Mouse (Mus musculus): Measurements from ENCODE around the gene Olfr918. TPM values are rescaled to one million over a fixed set of nuclear protein-coding genes. Genes with fewer than 3 reads are reported as not detected.
A peak's percentile ranks its signal among the peaks of the same experiment; 100 is the strongest.

The Olfr918 gene
- not detected in 2 replicates for polyA plus RNA-seq (2015; fragmentation: Nextera tagmentation; extraction: Ambion mirVana)

- H3K9ac ChIP-seq, result no peak within 1 kb of the TSS
- no peaks in the 10 kb centered on the region for H3K27me3 ChIP-seq
- no peak within 1 kb of the TSS for H3K4me2 ChIP-seq (replicated peaks)
- H3K4me1 ChIP-seq, result no peaks in the 10 kb centered on the region
- no peaks in the 10 kb centered on the region for H3K36me3 ChIP-seq
- no peak for ATAC-seq (ENCODE audit: low FRiP score, low read depth)
- WGBS, result 87% methylated on average over 2 of the region's 2 CpGs
- H3K27ac ChIP-seq, result no peak within 1 kb of the TSS
- no peak within 1 kb of the TSS for H3K4me3 ChIP-seq
- H3K9me3 ChIP-seq, result no peaks in the 10 kb centered on the region
Measured at GRCm38 (mm10) chr9:38674501-38674900, at the start of gene Olfr918. Gene Olfr918, minus strand, starts transcription at chr9:38674601.

- Histone ChIP-seq H3K27me3 (no peaks in the 10 kb centered on the region), H3K4me3 (no peak overlapping the region), H3K9ac (no peak overlapping the region), H3K9me3 (no peaks in the 10 kb centered on the region), H3K27ac (no peak overlapping the region), H3K36me3 (peaks cover 33% of the 10 kb centered on the region), H3K4me1 (peaks cover 6% of the 10 kb centered on the region), H3K4me2 (replicated peaks) (no peak overlapping the region)
- WGBS, result 98% methylated on average over 1 of the region's 1 CpGs
- no peak for ATAC-seq (ENCODE audit: low FRiP score, low read depth)
Measured at GRCm38 (mm10) chr9:38724044-38724443, 49.6 kb upstream of the Olfr918 start.

- Histone ChIP-seq H3K9ac (peak overlapping the region; percentile 56), H3K4me1 (peaks cover 10% of the 10 kb centered on the region), H3K9me3 (no peaks in the 10 kb centered on the region), H3K27ac (no peak overlapping the region), H3K4me2 (replicated peaks) (peak overlapping the region; percentile 70), H3K36me3 (peaks cover 9% of the 10 kb centered on the region), H3K4me3 (peak overlapping the region; percentile 57), H3K27me3 (no peaks in the 10 kb centered on the region)
- ATAC-seq (ENCODE audit: low FRiP score, low read depth), result peak; percentile 62
- 4% methylated on average over 3 of the region's 3 CpGs for WGBS
Measured at GRCm38 (mm10) chr9:38718927-38719441, 44.6 kb upstream of the Olfr918 start.

- ATAC-seq (ENCODE audit: low FRiP score, low read depth), result peak; percentile 85; the same call in 1 of the 2 replicates
- no peaks in the 10 kb centered on the region for H3K27me3 ChIP-seq
- peak within 1 kb of the TSS; percentile 57 for H3K4me3 ChIP-seq
- peak within 1 kb of the TSS; percentile 56 for H3K9ac ChIP-seq
- H3K4me1 ChIP-seq, result peaks cover 10% of the 10 kb centered on the region
- peaks cover 2% of the 10 kb centered on the region; the same call in 1 of the 2 replicates for H3K36me3 ChIP-seq
- no peaks in the 10 kb centered on the region for H3K9me3 ChIP-seq
- under 1% methylated on average over 4 of the region's 4 CpGs for WGBS
- H3K4me2 ChIP-seq (replicated peaks), result peak within 1 kb of the TSS; percentile 70
- peak within 1 kb of the TSS; percentile 66; the same call in 1 of the 2 replicates for H3K27ac ChIP-seq
Measured at GRCm38 (mm10) chr9:38718102-38718501, 43.7 kb upstream of the Olfr918 start, which contains the start of gene Vwa5a. Gene Vwa5a, plus strand, starts transcription at chr9:38718268.

- no peaks in the 10 kb centered on the region for H3K9me3 ChIP-seq
- 87% methylated on average over 2 of the region's 2 CpGs for WGBS
- H3K36me3 ChIP-seq, result no peaks in the 10 kb centered on the region
- H3K4me1 ChIP-seq, result no peaks in the 10 kb centered on the region
- H3K4me2 ChIP-seq (replicated peaks), result no peak overlapping the region
- no peak overlapping the region for H3K9ac ChIP-seq
- ATAC-seq (ENCODE audit: low FRiP score, low read depth), result no peak
- no peak overlapping the region for H3K4me3 ChIP-seq
- no peak overlapping the region for H3K27ac ChIP-seq
- no peaks in the 10 kb centered on the region for H3K27me3 ChIP-seq
Measured at GRCm38 (mm10) chr9:38672887-38673286, 1.5 kb downstream of the Olfr918 start.

GRCm38 (mm10) chr9:38665742-38666141 is 8.7 kb downstream of the Olfr918 start, which contains the start of gene Olfr917:
Gene Olfr917, minus strand, starts transcription at chr9:38665842.
- Histone ChIP-seq H3K27me3 (no peaks in the 10 kb centered on the region), H3K36me3 (no peaks in the 10 kb centered on the region), H3K9ac (no peak within 1 kb of the TSS), H3K9me3 (no peaks in the 10 kb centered on the region), H3K27ac (no peak within 1 kb of the TSS), H3K4me1 (no peaks in the 10 kb centered on the region), H3K4me3 (no peak within 1 kb of the TSS), H3K4me2 (replicated peaks) (no peak within 1 kb of the TSS)
- ATAC-seq (ENCODE audit: low FRiP score, low read depth), result no peak
- WGBS, result 80% methylated on average over 1 of the region's 1 CpGs

- H3K4me2 ChIP-seq (replicated peaks), result no peak within 1 kb of the TSS
- H3K9ac ChIP-seq, result no peak within 1 kb of the TSS
- no peak within 1 kb of the TSS for H3K4me3 ChIP-seq
- H3K27me3 ChIP-seq, result no peaks in the 10 kb centered on the region
- H3K36me3 ChIP-seq, result no peaks in the 10 kb centered on the region
- no peaks in the 10 kb centered on the region for H3K9me3 ChIP-seq
- no peak for ATAC-seq (ENCODE audit: low FRiP score, low read depth)
- H3K4me1 ChIP-seq, result no peaks in the 10 kb centered on the region
- no peak within 1 kb of the TSS for H3K27ac ChIP-seq
- 63% methylated on average over 1 of the region's 1 CpGs for WGBS
Measured at GRCm38 (mm10) chr9:38659775-38660174, 14.6 kb downstream of the Olfr918 start, which contains the start of gene Olfr916. Gene Olfr916, minus strand, starts transcription at chr9:38659875.

GRCm38 (mm10) chr9:38632406-38632805 is 42.0 kb downstream of the Olfr918 start:
- H3K9me3 ChIP-seq, result 0 out of 2 replicates have a peak, but pooled peaks cover 10% of the 10 kb centered on the region
- no peak for ATAC-seq (ENCODE audit: low FRiP score, low read depth)
- no peak overlapping the region for H3K4me2 ChIP-seq (replicated peaks)
- H3K36me3 ChIP-seq, result no peaks in the 10 kb centered on the region
- H3K4me3 ChIP-seq, result no peak overlapping the region
- no peak overlapping the region for H3K27ac ChIP-seq
- no peak overlapping the region for H3K9ac ChIP-seq
- no peaks in the 10 kb centered on the region for H3K27me3 ChIP-seq
- WGBS, result 84% methylated on average over 4 of the region's 4 CpGs
- H3K4me1 ChIP-seq, result no peaks in the 10 kb centered on the region

Other genes starting within 250 kb of the Olfr918 start
- not detected in 2 replicates for gene Olfr901, start 245.1 kb downstream of the Olfr918 start, polyA plus RNA-seq (2015; fragmentation: Nextera tagmentation; extraction: Ambion mirVana)
- gene Olfr902, start 226.9 kb downstream of the Olfr918 start, polyA plus RNA-seq (2015; fragmentation: Nextera tagmentation; extraction: Ambion mirVana), result not detected in 2 replicates
- gene Olfr904, start 211.5 kb downstream of the Olfr918 start, polyA plus RNA-seq (2015; fragmentation: Nextera tagmentation; extraction: Ambion mirVana), result not detected in 2 replicates
- gene Olfr905, start 203.5 kb downstream of the Olfr918 start, polyA plus RNA-seq (2015; fragmentation: Nextera tagmentation; extraction: Ambion mirVana), result not detected in 2 replicates
- gene Olfr906, start 187.5 kb downstream of the Olfr918 start, polyA plus RNA-seq (2015; fragmentation: Nextera tagmentation; extraction: Ambion mirVana), result not detected in 2 replicates
- gene Olfr907, start 178.8 kb downstream of the Olfr918 start, polyA plus RNA-seq (2015; fragmentation: Nextera tagmentation; extraction: Ambion mirVana), result not detected in 2 replicates
- not detected in 2 replicates for gene Olfr911-ps1, start 153.0 kb downstream of the Olfr918 start, polyA plus RNA-seq (2015; fragmentation: Nextera tagmentation; extraction: Ambion mirVana)
- gene Olfr910, start 136.8 kb downstream of the Olfr918 start, polyA plus RNA-seq (2015; fragmentation: Nextera tagmentation; extraction: Ambion mirVana), result not detected in 2 replicates
- gene Olfr912, start 94.4 kb downstream of the Olfr918 start, polyA plus RNA-seq (2015; fragmentation: Nextera tagmentation; extraction: Ambion mirVana), result not detected in 2 replicates
- not detected in 2 replicates for gene Olfr913, start 81.8 kb downstream of the Olfr918 start, polyA plus RNA-seq (2015; fragmentation: Nextera tagmentation; extraction: Ambion mirVana)
- gene Olfr914, start 69.5 kb downstream of the Olfr918 start, polyA plus RNA-seq (2015; fragmentation: Nextera tagmentation; extraction: Ambion mirVana), result not detected in 2 replicates
- gene Olfr916, start 14.7 kb downstream of the Olfr918 start, polyA plus RNA-seq (2015; fragmentation: Nextera tagmentation; extraction: Ambion mirVana), result not detected in 2 replicates
- gene Olfr917, start 8.8 kb downstream of the Olfr918 start, polyA plus RNA-seq (2015; fragmentation: Nextera tagmentation; extraction: Ambion mirVana), result not detected in 2 replicates
- gene Olfr919, start 29.1 kb upstream of the Olfr918 start, polyA plus RNA-seq (2015; fragmentation: Nextera tagmentation; extraction: Ambion mirVana), result not detected in 2 replicates
- gene Vwa5a, start 43.7 kb upstream of the Olfr918 start, polyA plus RNA-seq (2015; fragmentation: Nextera tagmentation; extraction: Ambion mirVana), result 20.8 and 21.4 TPM in 2 replicates
- gene Olfr920, start 77.7 kb upstream of the Olfr918 start, polyA plus RNA-seq (2015; fragmentation: Nextera tagmentation; extraction: Ambion mirVana), result 0.03 TPM in 2 replicates
- gene Olfr921, start 98.5 kb upstream of the Olfr918 start, polyA plus RNA-seq (2015; fragmentation: Nextera tagmentation; extraction: Ambion mirVana), result not detected in 2 replicates
- gene Olfr922, start 140.0 kb upstream of the Olfr918 start, polyA plus RNA-seq (2015; fragmentation: Nextera tagmentation; extraction: Ambion mirVana), result not detected in 2 replicates
- gene Olfr923, start 151.9 kb upstream of the Olfr918 start, polyA plus RNA-seq (2015; fragmentation: Nextera tagmentation; extraction: Ambion mirVana), result not detected in 2 replicates
- not detected in 2 replicates for gene Olfr924, start 169.8 kb upstream of the Olfr918 start, polyA plus RNA-seq (2015; fragmentation: Nextera tagmentation; extraction: Ambion mirVana)
- not detected in 2 replicates for gene Olfr26, start 180.5 kb upstream of the Olfr918 start, polyA plus RNA-seq (2015; fragmentation: Nextera tagmentation; extraction: Ambion mirVana)
- not detected in 2 replicates for gene Olfr926, start 202.5 kb upstream of the Olfr918 start, polyA plus RNA-seq (2015; fragmentation: Nextera tagmentation; extraction: Ambion mirVana)

Measured in limb, embryonic 13.5 days (tissue).